Mouse (Mus musculus) midbrain, embryonic 12.5 days (tissue): ENCODE data around the gene Catsperd. TPM values are rescaled to one million over a fixed set of nuclear protein-coding genes. Genes with fewer than 3 reads are reported as not detected.
"Not testable (repeated sequence)": the region's sequence is repeated elsewhere in the genome, so short reads cannot be mapped to it uniquely, and the experiment has no call there.

Experiments used
- ATAC-seq: fragments of 200-750 bp; cut with Nextera tagmentation; 2 replicates; pipeline ENCODE4 v1.8.0; 2017; ENCODE audit warnings: low read depth, moderate TSS enrichment, moderate library complexity; ENCODE audit not compliant: low FRiP score
- H3K27ac ChIP-seq: fragments of 300-500 bp; sonication (generic); replicated peaks from 2 replicates; pipeline ENCODE4 v1.5.1; 2016; ENCODE audit warnings: mild to moderate bottlenecking
- H3K27me3 ChIP-seq: fragments of 300-500 bp; sonication (generic); 2 replicates; pipeline ENCODE4 v1.6.1; 2016; ENCODE audit warnings: mild to moderate bottlenecking
- H3K36me3 ChIP-seq: fragments of 300-500 bp; sonication (generic); 2 replicates; pipeline ENCODE4 v1.6.1; 2016
- H3K4me1 ChIP-seq: fragments of 300-500 bp; sonication (generic); 2 replicates; pipeline ENCODE4 v1.6.1; 2016
- H3K4me2 ChIP-seq: fragments of 300-500 bp; sonication (generic); replicated peaks from 2 replicates; pipeline ENCODE4 v1.6.1; 2016; ENCODE audit warnings: mild to moderate bottlenecking, moderate library complexity
- H3K4me3 ChIP-seq: fragments of 300-500 bp; sonication (generic); 2 replicates; pipeline ENCODE4 v1.5.1; 2016; ENCODE audit warnings: mild to moderate bottlenecking
- H3K9ac ChIP-seq: fragments of 300-500 bp; sonication (generic); replicated peaks from 2 replicates; pipeline ENCODE4 v1.6.1; 2016; ENCODE audit warnings: mild to moderate bottlenecking, moderate library complexity
- H3K9me3 ChIP-seq: fragments of 300-500 bp; sonication (generic); 2 replicates; pipeline ENCODE4 v1.6.1; 2016; ENCODE audit warnings: mild to moderate bottlenecking
- WGBS: fragments of 180-500 bp; shearing (Covaris S2); methylation state at CpG from one replicate; pipeline ENCODE4 v1.1.7; 2016; 5-methylcytosine and 5-hydroxymethylcytosine counted together
- polyA plus RNA-seq: library from polyadenylated mRNA; unstranded; fragments of >200 nt; fragmentation: Nextera tagmentation; extraction: Ambion mirVana; gene quantifications from 2 replicates; pipeline ENCODE4 v1.2.1, GENCODE M21; 2016

Catsperd gene
- polyA plus RNA-seq, 1 experiment from 2014 or later: 0.80 TPM

DNA sequence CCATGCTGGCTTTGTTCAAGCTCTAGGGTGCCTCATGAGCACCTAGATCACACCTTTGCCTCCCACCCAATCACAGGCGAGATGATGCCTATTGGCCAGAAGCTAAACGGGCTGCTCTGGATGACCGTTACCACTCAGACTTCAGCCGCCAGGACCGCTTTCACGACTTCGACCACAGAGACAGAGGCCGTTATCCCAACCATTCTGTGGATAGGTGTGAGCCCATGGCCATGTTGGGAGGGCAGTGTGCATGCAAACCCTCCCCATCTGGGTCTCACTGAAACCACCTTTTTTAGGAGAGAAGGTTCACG, 23.9 kb upstream of the Catsperd start:
- 94% methylated on average over 9 of the region's 9 CpGs for WGBS

DNA sequence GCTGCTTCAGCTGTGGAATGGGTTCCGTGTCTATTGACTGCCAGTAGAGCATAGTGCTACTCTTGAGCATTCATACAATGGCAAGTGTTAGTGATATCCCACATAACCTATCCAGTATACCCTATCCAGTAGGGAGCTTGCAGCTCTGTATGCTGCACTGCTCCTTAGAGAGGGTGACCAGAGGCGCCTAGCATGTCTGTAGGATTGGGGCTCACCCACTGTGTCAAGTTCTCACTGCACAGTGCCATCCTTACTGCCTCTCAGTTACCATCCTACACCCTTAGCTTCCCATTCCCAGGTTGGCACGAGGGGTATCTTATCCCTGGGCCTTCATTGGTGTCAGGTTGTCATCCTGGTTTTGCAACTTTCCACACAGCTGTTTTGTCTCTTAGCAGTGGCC, 23.5 kb upstream of the Catsperd start:
- no peak for ATAC-seq
- no peaks in the 10 kb centered on the region for H3K9me3 ChIP-seq
- H3K4me3 ChIP-seq: no peak overlapping the region
- H3K27me3 ChIP-seq: no peaks in the 10 kb centered on the region
- no peak overlapping the region for H3K4me2 ChIP-seq
- no peak overlapping the region for H3K9ac ChIP-seq
- peaks cover 83% of the 10 kb centered on the region for H3K36me3 ChIP-seq
- 94% methylated on average over 3 of the region's 3 CpGs for WGBS
- no peak overlapping the region for H3K27ac ChIP-seq
- peaks cover 13% of the 10 kb centered on the region for H3K4me1 ChIP-seq

More for the DNA sequence above, 23.9 kb upstream of the Catsperd start:
- Histone ChIP-seq H3K9me3 (no peaks in the 10 kb centered on the region), H3K9ac (no peak overlapping the region), H3K27me3 (no peaks in the 10 kb centered on the region), H3K4me2 (no peak overlapping the region), H3K4me1 (peaks cover 10% of the 10 kb centered on the region), H3K27ac (no peak overlapping the region), H3K36me3 (peaks cover 87% of the 10 kb centered on the region), H3K4me3 (no peak overlapping the region)
- no peak for ATAC-seq

DNA sequence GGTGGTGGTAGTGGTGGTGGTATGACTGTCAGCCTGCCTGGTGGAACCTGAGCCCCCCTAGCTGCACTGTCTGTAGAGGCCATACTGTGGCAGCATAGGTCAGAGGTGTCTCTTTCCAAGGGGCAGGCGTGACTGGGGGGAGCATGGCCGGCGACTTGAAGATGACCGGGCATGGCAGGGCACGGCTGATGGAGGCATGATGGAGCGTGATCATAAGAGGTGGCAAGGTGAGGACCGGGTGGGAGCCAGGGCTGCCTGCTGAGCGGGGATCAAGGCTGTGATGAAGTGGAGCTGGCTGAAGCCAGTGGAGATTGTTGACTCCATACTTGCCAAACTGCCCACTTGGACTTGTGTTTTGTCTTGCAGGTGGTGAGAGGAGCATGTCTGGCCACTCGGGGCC, 22.5 kb upstream of the Catsperd start:
- H3K36me3 ChIP-seq: peaks cover 73% of the 10 kb centered on the region
- 91% methylated on average over 9 of the region's 9 CpGs for WGBS
- ATAC-seq: no peak
- no peak overlapping the region for H3K4me2 ChIP-seq
- H3K27me3 ChIP-seq: no peaks in the 10 kb centered on the region
- H3K4me3 ChIP-seq: no peak overlapping the region
- H3K27ac ChIP-seq: no peak overlapping the region
- H3K4me1 ChIP-seq: peaks cover 18% of the 10 kb centered on the region
- no peak overlapping the region for H3K9ac ChIP-seq
- H3K9me3 ChIP-seq: no peaks in the 10 kb centered on the region

DNA sequence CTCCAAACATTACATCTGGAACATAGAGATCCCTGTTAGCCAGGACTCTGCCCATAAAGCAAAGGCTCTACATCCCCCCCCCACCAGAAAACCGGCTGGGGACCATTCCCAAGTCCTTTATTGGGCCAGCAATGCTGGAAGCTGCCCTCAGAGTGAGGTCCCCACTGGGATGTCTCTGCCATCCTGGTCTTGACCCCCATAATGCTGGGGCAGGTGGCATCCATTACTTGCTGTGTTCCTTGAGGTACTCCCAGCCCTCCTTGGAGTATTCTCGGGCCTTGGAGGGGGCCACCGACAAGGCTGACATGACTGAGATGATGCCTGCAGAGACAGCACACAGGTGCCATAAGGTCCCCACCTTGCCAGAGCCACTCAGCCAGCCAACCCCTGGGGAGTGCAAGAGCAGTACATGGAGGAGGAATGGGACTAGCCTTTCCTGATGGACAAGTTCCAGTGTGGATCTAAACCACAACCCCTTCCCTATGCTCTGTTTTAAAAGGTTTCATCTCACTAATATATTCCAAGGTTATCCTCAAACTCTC, 20.4 kb upstream of the Catsperd start:
- Histone ChIP-seq H3K9ac (no peak overlapping the region), H3K4me1 (peaks cover 24% of the 10 kb centered on the region), H3K27ac (no peak overlapping the region), H3K27me3 (no peaks in the 10 kb centered on the region), H3K9me3 (no peaks in the 10 kb centered on the region), H3K36me3 (peaks cover 51% of the 10 kb centered on the region), H3K4me2 (no peak overlapping the region), H3K4me3 (no peak overlapping the region)
- 68% methylated on average over 3 of the region's 3 CpGs for WGBS
- no peak for ATAC-seq

DNA sequence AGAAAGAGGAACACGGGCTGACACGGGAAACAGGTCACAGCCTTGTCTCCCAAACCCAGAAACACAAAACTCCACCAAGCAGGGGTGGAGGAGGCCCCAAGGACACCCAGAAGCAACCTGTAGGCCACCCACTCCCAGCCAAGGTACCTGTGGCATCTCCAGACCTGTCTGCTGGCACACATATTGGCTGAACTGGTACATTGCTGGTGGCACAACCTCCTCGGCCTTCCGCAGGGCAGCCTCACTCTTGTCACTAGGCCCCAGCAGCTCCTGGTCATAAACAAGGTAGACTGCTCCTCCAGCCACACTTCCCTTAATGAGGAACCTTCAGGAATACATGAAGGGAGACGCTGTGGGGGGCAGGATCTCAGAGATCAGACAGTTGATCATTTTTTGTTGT, 19.2 kb upstream of the Catsperd start:
- Histone ChIP-seq H3K9me3 (no peaks in the 10 kb centered on the region), H3K27ac (0 out of 2 replicates have a peak overlapping the region, but pooled peaks have one; percentile 77), H3K27me3 (no peaks in the 10 kb centered on the region), H3K9ac (peak overlapping the region; percentile 76), H3K36me3 (peaks cover 40% of the 10 kb centered on the region), H3K4me1 (peaks cover 24% of the 10 kb centered on the region), H3K4me2 (peak overlapping the region; percentile 84), H3K4me3 (peak overlapping the region; percentile 59)
- WGBS: 57% methylated on average over 5 of the region's 5 CpGs
- ATAC-seq: no peak

DNA sequence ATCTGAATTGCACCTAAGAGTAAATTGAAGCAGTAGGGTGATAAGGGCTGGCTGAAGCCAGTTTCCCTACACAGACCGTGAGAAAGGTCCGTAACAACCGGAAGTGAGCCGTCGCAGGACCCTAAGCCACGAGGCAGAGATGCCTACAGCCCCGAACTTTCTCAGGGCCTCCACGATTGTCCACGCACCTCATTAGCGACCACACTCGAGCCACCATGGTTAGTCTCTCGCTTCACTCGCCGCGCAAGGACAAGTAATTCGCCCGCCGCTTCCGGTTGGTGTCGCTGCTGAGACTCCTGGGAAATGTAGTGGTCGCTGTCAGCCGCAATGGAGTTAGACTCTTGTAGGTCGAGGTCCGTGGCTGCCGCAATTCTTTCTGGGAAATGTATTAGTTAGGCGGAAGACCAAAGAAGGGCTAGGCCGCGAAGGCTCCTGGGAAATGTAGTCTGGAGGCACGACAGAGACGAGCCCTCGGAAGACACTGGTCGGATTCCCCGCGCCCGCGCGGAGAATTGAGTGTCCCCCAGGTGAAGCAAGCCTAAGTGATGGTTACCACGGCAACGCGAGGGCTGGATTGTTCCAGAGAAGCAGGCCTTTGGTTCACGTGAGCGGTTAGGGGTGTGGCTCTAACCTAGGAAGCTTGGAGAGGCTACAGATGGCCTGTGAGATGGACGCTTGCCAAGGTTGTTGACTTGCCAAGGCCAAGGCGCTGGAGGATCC, 18.3 kb upstream of the Catsperd start, which contains the start of gene 2410015M20Rik:
Gene 2410015M20Rik, minus strand, starts transcription at position 320 of the 720 bp plus-strand sequence.
- ATAC-seq: peak; percentile 86
- under 1% methylated on average over 44 of the region's 44 CpGs for WGBS
- Histone ChIP-seq H3K4me3 (peak within 1 kb of the TSS; percentile 59), H3K4me2 (peak within 1 kb of the TSS; percentile 84), H3K9me3 (no peaks in the 10 kb centered on the region), H3K27ac (peak within 1 kb of the TSS; percentile 77), H3K27me3 (no peaks in the 10 kb centered on the region), H3K36me3 (peaks cover 36% of the 10 kb centered on the region), H3K9ac (peak within 1 kb of the TSS; percentile 76), H3K4me1 (peaks cover 30% of the 10 kb centered on the region)

DNA sequence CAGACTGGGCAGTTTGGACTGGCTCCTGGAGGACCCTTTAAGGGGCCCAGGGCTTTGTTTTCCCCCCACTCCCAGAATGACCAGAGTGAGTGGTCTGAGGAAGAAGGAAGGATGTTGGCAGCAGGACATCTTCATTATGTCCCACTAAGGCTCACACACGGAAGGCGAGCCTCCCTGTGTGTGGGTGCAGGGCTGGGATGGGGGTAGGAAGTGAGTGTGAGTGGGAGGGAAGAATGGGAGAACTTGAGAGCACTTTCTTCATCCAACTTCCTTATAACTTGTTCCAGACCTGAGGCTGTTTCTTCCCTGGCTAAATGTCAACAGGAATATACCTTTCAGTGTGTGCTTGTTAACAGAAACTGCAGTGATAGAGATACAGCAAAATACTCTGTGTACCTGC, 16.6 kb upstream of the Catsperd start:
- H3K4me3 ChIP-seq: no peak overlapping the region
- WGBS: 75% methylated on average over 2 of the region's 2 CpGs

DNA sequence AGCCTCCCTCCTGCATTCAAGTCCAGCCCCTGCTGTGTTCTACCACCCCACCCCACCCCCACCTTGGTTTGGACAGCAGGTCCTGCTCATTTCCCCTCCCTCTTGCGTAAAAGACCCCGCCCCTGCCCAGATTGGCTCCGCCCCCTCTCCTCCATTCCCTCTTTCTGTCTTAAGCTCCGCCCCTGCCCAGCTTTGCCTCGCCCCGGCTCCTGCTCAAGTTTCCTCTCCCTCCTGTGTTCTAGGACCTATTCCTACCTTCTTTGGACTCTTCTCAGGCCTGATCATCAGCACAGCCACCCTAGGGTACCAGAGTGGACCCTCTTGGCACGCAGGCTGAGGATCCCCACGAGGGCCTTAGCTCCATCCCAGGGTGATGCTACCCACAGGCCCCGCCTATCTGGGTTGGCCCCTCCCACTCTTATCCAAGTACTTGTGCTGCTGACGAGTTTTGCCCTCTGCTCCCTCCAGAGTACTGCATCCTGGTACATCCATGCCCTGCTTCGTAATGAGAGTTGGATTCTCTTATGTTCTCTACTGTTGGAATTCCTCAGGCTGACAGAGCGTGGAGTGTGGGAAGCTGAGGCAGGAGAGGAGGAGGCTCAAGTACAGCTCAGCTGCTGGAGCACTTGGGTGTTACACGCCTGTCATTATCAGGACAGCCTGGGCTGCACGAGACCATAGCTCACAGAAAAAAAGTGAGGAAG, 15.9 kb upstream of the Catsperd start:
- peaks cover 36% of the 10 kb centered on the region for H3K36me3 ChIP-seq
- H3K27ac ChIP-seq: no peak overlapping the region
- H3K9ac ChIP-seq: no peak overlapping the region
- peaks cover 36% of the 10 kb centered on the region for H3K4me1 ChIP-seq
- WGBS: 13% methylated on average over 14 of the region's 14 CpGs
- H3K4me2 ChIP-seq: 0 out of 2 replicates have a peak overlapping the region, but pooled peaks have one; percentile 11
- H3K27me3 ChIP-seq: no peaks in the 10 kb centered on the region
- no peaks in the 10 kb centered on the region for H3K9me3 ChIP-seq
- ATAC-seq: no peak
- H3K4me3 ChIP-seq: no peak overlapping the region

More for the DNA sequence above, 16.6 kb upstream of the Catsperd start:
- Histone ChIP-seq H3K9me3 (no peaks in the 10 kb centered on the region), H3K27ac (no peak overlapping the region), H3K4me2 (no peak overlapping the region), H3K9ac (no peak overlapping the region), H3K4me1 (peaks cover 36% of the 10 kb centered on the region), H3K27me3 (no peaks in the 10 kb centered on the region), H3K36me3 (peaks cover 36% of the 10 kb centered on the region)
- no peak for ATAC-seq

DNA sequence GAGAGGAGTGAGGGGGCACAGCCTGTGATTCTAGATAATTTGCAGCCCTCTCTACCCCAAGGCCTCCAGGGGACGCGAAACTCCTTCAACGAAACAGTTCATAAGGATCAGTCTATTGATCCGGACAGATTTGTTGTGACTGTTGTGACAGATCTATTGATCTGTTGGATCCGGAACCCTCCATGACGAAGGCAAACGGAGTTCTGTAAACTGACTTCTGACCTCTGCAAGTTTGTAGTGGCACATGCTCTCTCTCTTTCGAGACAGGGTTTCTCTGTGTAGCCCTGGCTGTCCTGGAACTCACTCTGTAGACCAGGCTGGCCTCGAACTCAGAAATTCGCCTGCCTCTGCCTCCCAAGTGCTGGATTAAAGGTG, 15.4 kb upstream of the Catsperd start:
- Histone ChIP-seq H3K4me1 (peaks cover 36% of the 10 kb centered on the region), H3K36me3 (peaks cover 36% of the 10 kb centered on the region)
- not testable (repeated sequence) for H3K9ac ChIP-seq, H3K4me2 ChIP-seq, H3K27me3 ChIP-seq, H3K4me3 ChIP-seq, H3K27ac ChIP-seq, H3K9me3 ChIP-seq, ATAC-seq
- 75% methylated on average over 10 of the region's 10 CpGs for WGBS

DNA sequence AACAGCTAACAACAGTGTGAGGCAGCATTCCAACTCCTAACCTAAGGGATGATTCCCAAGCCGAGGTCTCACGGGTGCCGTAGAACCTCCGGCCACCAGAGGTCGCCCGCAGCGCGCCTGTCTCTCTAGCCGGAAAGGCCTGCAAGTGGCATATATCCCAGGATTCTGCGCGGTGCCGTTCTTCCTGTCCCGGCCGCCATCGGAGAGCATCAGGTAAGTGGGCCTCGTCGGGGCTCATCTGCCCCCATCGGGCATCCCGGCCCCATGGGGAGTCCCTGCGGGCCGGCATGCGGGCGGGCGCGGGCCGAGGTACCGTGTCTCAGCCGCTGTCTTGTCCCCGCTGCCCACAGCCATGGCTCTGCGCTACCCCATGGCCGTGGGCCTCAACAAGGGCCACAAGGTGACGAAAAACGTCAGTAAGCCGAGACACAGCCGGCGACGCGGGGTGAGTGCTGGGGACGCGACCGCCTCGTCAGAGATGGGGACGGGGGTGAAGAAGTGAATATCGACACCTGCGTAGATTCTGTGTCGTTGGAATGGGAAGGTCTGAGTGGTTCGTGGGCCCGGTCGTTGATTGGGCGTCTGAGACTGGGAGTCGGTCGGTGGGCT, 14.6 kb upstream of the Catsperd start, which contains the start of gene Rpl36:
Gene Rpl36, plus strand, starts transcription at position 181 of the 609 bp plus-strand sequence.
- Histone ChIP-seq H3K4me1 (peaks cover 33% of the 10 kb centered on the region), H3K4me3 (peak within 1 kb of the TSS; percentile 77), H3K27ac (peak within 1 kb of the TSS; percentile 88)

DNA sequence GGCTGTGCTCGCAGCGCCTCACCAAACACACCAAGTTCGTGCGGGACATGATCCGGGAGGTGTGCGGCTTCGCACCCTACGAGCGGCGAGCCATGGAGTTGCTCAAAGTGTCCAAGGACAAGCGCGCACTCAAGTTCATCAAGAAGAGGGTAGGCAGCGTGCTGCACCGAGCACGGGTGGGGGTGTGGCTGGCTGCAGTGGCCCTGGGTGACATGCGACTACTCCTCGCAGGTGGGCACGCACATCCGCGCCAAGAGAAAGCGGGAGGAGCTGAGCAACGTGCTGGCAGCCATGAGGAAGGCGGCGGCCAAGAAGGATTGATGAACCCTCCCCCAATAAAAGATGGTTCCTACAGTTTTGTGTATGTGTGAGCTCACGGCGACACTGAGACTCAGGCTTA, 14.1 kb upstream of the Catsperd start:
- peaks cover 47% of the 10 kb centered on the region for H3K36me3 ChIP-seq

More for the DNA sequence above, 14.6 kb upstream of the Catsperd start, which contains the start of gene Rpl36:
- WGBS: under 1% methylated on average over 52 of the region's 52 CpGs
- H3K4me2 ChIP-seq: peak within 1 kb of the TSS; percentile 84
- ATAC-seq: peak; percentile 55
- H3K27me3 ChIP-seq: no peaks in the 10 kb centered on the region
- peak within 1 kb of the TSS; percentile 82 for H3K9ac ChIP-seq
- no peaks in the 10 kb centered on the region for H3K9me3 ChIP-seq
- peaks cover 42% of the 10 kb centered on the region for H3K36me3 ChIP-seq

More for the DNA sequence above, 14.1 kb upstream of the Catsperd start:
- H3K9me3 ChIP-seq, H3K27me3 ChIP-seq, ATAC-seq: not testable (repeated sequence)
- WGBS: under 1% methylated on average over 26 of the region's 26 CpGs
- peak overlapping the region; percentile 88 for H3K27ac ChIP-seq
- H3K4me1 ChIP-seq: peaks cover 27% of the 10 kb centered on the region
- H3K4me3 ChIP-seq: peak overlapping the region; percentile 77
- H3K9ac ChIP-seq: peak overlapping the region; percentile 82
- H3K4me2 ChIP-seq: peak overlapping the region; percentile 84
